Mouse (Mus musculus) frontal cortex, postnatal 36 days (tissue): ENCODE results near the gene Ssr3.
"Not testable (repeated sequence)": the region's sequence is repeated elsewhere in the genome, so short reads cannot be mapped to it uniquely, and the experiment has no call there.

Experiments
- DNase-seq, 2 experiments: peaks; one replicate each; pipeline ENCODE4 v3.0.0; 2022; ENCODE audit warnings: low spot score in 2 of 2

Ssr3 gene

DNA sequence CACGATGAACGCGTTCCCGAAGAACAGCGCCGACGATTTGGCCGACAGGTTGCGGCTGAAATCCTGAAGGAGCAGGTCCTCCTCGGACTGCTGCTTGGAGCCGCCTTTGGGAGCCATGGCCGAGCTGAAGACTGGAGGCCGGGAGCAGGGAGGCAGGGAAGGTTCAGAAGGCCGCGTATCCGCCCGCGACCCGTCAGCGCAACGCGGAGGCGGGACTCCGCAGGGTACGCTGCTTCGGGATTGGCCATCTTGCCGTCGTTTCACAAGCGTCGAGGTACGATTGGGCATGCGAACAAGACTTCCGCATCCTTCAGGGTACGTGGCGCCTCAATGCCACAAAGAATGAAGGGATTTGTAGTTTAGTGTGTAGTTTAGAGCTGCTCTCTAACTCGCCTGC is at the start of gene Ssr3:
Gene Ssr3, minus strand, starts transcription at position 203 of the 397 bp plus-strand sequence.
- peak; percentile 96 to 99 for DNase-seq

DNA sequence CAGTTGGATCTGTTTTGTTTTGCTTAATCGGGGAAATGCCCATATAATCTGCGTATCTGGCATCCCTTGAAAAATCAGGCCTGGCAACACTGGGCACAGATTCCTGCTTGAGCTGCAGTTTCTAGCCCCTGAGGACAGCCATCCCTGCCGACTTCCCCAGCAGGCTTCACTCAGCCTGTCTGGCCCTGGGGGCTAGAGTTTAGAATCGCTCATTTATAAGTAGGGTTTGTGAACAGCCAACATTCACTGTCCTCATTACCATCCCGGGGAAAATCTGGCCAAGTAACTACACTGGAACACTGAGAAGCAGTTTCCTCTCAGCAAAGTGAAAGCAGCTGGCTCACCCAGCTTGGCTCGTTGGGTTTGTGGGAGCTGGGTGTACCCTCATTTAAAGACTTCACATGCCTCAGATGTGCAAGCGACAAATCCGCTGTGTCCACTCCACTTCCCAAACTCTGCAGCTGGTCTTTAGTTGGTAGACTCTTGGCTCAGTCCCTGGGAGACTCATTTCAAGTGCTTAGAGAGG is 49.2 kb upstream of the Ssr3 start:
- DNase-seq = peak; percentile 47 to 70

GRCm38 (mm10) chr3:65438511-65439228 is 46.2 kb upstream of the Ssr3 start:
- no peak for DNase-seq

DNA sequence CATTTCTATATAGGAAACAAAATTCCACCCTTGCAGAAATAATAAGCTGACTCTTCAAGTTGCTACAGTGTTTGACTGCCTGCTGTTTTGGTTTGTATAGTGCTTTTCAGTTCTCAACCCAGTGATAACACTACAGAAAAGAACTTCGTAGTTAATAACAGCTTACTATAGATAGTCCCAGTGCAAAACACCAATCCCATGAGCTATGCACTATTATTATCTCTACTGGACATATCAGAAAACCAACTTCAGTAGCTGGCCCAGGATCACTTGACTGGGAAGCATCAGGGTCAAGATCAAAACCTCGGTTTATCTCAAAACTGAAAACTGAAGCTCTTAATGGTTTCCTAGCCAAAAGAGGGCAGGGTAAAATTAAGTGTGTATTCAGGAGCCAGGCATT is 43.4 kb upstream of the Ssr3 start:
- DNase-seq = no peak

GRCm38 (mm10) chr3:65435101-65435571 is 42.7 kb upstream of the Ssr3 start:
- no peak for DNase-seq

DNA sequence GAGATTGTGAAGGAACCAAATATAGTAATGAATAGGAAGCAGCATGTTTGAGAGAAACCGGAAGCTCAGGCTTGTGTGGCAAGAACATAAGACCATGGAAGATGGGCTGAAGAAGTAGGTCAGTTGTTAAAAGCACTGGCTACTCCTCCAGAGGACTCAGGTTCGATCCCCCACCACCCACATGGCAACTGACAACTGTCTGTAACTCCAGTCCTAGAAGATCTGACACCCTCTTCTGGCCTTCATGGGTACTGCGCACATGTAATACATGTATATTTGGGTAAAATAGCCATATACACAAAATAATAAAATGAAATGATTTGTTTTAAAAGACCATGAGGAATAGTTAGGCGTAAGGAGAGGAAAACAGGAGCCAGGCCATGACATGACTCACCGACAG is 39.8 kb upstream of the Ssr3 start:
- no peak for DNase-seq

DNA sequence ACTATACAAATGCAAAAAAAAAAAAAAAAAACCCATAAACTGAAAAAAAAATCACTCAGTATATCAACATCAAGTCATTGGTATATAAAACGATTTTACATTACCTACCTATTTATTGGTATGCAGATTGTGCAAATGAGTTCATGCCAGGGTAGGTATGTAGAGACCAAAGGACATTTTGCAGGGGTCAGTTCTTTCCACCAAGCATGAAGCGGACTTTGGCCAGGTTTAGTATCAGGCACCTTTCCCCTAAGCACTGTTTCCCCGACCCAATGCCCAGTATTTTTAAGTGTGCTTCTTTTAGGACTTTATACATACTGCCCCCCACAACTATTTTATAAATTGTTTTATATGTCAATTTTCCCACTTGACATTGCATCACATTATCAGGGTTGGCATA is 27.3 kb upstream of the Ssr3 start:
- DNase-seq = no peak

DNA sequence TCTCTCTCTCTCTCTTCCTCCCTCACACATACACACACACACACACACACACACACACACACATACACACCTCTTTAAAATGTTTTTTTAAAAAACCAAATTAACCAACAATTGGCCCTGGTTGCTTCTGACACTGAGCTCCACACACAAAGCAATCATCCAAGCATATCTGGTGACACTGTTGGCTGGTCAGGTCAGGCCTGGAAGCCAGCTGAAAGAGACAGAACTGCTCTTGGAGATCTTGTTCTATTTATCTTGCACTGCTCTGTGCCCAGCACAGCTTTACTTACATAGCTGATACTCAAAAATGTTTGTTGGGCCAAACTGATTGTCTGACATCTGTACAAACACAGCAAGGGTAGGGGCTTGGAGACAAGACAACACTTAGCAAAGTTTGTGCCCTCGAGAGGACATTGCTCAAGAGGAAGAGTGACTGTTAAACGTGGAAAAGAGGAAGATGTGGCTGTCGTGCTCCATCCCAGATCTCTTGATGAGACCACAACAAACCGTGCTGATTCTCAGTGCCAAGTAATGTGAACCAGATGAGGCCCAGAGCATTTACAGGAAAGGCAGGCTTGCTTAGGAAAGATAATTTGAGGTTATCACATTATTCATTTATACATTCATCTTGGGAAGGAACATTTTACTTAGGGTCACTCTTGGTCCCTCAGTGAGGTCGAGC is 25.6 kb upstream of the Ssr3 start:
- no peak for DNase-seq

GRCm38 (mm10) chr3:65416571-65416970 is 24.1 kb upstream of the Ssr3 start:
- DNase-seq = no peak

- no peak for DNase-seq
Measured at GRCm38 (mm10) chr3:65407891-65408290, 15.5 kb upstream of the Ssr3 start.

DNA sequence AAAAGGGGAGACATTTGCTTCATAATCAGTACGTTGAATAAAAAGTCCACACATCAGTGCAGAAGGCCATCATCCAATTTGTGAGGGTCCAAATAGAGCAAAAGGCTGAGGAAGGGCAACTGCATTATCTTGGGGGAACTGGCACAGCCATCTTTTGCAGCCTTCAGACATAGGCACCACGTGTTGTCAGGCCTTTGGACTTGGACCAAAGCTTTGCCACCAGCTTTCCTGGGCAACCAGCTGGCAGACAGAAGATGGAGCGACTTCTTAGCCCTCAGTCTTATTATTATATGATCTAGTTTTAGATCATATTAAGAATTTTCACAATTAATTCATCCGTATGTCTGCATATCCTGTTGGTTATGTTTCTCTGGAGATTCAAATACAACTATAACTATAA is 13.4 kb upstream of the Ssr3 start:
- DNase-seq = no peak

DNA sequence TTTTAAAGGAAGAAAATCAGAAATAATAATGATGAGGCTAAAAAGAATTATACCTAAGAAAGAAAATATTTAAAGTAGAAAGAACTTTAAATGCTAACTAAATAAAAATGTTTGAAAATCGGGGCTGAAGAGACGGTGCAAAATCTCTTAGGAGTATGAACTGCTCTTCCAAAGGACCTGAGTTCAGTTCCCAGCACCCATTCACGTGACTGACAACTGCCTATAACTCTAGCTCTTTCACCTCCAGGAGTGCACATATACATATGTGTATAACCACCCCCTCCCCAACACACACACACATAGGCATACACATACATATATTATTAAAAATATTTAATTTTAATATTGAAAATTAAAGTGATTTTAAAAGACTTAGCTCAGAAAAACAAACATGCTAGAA is 5.1 kb upstream of the Ssr3 start:
- DNase-seq = no peak

DNA sequence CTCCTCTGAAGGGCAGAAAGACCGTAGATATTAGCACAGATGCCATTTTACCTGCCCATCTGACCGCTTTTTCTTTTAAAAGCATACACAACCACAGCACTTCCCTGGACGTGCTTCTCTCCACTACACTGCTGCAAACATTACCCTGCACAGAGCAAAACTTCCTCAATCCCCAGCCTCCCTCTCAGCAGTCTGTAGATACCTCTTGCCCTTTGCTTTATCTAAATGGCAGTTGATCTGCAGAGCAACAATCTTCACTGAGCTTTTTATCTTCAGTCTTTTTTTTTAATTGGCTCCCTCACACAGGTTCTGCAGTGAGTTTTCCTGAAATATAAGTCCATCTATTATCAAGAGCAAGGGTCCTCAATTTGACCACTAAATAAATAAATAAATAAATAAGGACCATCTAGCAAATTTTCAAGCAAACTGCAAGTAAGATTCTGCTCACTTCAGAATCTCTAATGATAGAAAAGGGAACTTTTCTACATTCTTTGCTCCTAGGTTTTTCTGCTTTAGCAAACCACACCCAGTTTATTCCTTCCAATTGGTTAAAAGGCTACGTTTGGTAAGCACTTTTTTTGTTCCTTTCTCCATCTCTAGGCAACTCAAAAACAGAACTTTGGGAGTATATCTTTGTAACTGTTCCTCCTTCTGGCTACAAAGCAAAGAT is 4.5 kb upstream of the Ssr3 start:
- DNase-seq = no peak

DNA sequence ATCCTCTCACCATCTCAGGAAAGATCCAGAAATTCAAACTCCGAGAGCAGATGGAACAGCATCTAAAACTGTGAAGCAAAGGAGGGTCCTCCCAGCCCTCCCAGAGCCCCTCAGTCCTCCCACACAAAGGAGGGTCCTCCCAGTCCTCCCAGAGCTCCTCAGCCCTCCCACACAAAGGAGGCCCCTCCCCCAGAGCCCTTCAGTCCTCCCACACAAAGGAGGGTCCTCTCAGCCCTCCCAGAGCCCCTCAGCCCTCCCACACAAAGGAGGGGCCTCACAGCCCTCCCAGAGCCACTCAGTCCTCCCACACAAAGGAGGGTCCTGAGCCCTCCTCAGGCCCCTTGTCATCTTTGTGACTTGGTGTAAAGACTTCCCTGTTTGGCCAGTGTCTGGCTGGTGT is 2.7 kb upstream of the Ssr3 start:
- DNase-seq = not testable (repeated sequence)

- peak in 1 of 2 experiments; percentile 17 for DNase-seq
Measured at GRCm38 (mm10) chr3:65391784-65392420, 521 bp downstream of the Ssr3 start.

- no peak for DNase-seq
Measured at GRCm38 (mm10) chr3:65391222-65391783, 1.1 kb downstream of the Ssr3 start.

DNA sequence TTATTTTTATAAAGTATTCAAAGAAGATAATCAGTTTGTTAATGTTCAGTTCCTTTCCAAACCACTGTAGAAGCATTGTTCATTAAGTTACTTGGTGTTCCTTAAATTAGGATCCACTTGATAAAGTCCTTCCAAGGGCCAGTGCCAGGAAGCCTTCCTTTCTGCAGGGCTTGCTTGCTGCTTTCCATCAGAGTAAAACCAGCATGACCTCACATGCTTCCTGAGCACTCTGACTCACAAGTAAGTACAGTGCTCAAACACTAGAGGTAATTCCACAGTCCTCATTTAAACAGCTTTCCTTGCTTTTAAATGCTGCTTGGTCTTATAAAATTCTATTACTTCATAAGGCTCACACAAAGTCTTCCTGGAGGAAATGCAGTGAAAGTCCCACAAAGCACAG is 6.7 kb downstream of the Ssr3 start:
- DNase-seq = no peak

- DNase-seq = no peak
Measured at GRCm38 (mm10) chr3:65384431-65384830, 8.0 kb downstream of the Ssr3 start.

- DNase-seq = no peak
Measured at GRCm38 (mm10) chr3:65381094-65381493, 11.3 kb downstream of the Ssr3 start.

- DNase-seq = peak in 1 of 2 experiments; percentile 21
Measured at GRCm38 (mm10) chr3:65379884-65380539, 12.4 kb downstream of the Ssr3 start.

DNA sequence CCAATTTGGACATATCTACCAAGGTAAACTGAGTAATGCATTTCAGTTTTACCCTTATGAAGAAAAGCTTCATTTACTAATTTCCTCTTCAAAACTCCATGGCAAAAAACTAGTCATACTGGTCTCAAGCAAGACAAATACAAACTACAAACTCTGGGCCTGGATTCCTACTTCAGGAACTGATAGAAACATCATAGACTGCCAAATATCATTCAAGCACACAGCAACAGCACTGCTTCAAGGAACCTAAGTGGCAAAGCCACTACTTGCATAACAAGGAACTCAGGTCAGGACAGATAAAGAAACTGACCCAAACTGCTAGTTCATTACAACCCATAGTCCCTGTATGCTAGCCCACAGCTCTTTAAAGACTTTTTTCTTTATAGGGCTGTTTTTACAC is 13.7 kb downstream of the Ssr3 start:
- no peak for DNase-seq
